Mouse (Mus musculus) bone marrow, adult 2 months (tissue): ENCODE measurements around the gene Eaf2.

Experiments used
- CTCF ChIP-seq: fragments of 200-500 bp; IDR thresholded peaks from 2 replicates; pipeline ENCODE4 v1.5.1; 2011; ENCODE audit warnings: low read length, control low read depth; ENCODE audit not compliant: control insufficient read depth, insufficient read depth
- POLR2A ChIP-seq: fragments of 200-500 bp; IDR thresholded peaks from 2 replicates; pipeline ENCODE4 v1.6.1; 2011; ENCODE audit warnings: low read depth, mild to moderate bottlenecking, control low read depth, low read length, borderline replicate concordance; ENCODE audit not compliant: control insufficient read depth

GRCm38 (mm10) chr16:36874583-36875275 is at the start of gene Eaf2, which contains the start of gene Golgb1:
- peak; percentile 62; the same call in 1 of the 2 replicates for TF ChIP-seq POLR2A
- no peak for TF ChIP-seq CTCF
